Mouse (Mus musculus) myocyte (in vitro differentiated cells): Measurements from ENCODE around the gene Ryr2. TPM values are rescaled to one million over a fixed set of nuclear protein-coding genes. Genes with fewer than 3 reads are reported as not detected.

Experiments
- H3K27me3 ChIP-seq: one replicate; pipeline ENCODE4 v1.6.1; 2011; ENCODE audit not compliant: control insufficient read depth, insufficient read depth, insufficient read length
- H3K36me3 ChIP-seq: one replicate; pipeline ENCODE4 v1.6.1; 2011; ENCODE audit not compliant: control insufficient read depth, insufficient read depth
- H3K4me2 ChIP-seq: one replicate; pipeline ENCODE4 v1.6.1; 2011; ENCODE audit warnings: low read depth, control low read depth
- H3K4me3 ChIP-seq: one replicate; pipeline ENCODE4 v1.5.1; 2011; ENCODE audit warnings: mild to moderate bottlenecking, control low read depth, moderate library complexity
- H3K79me2 ChIP-seq: one replicate; pipeline ENCODE4 v1.6.1; 2011; ENCODE audit not compliant: control insufficient read depth, insufficient read depth
- H3ac ChIP-seq: one replicate; pipeline ENCODE4 v1.6.1; 2011; ENCODE audit not compliant: control insufficient read depth, insufficient read length
- CEBPB ChIP-seq: IDR thresholded peaks from 2 replicates; pipeline ENCODE4 v1.6.1; 2011; ENCODE audit warnings: mild to moderate bottlenecking, moderate library complexity; ENCODE audit not compliant: poor library complexity, insufficient read depth, severe bottlenecking
- E2F4 ChIP-seq: IDR thresholded peaks from one replicate; pipeline ENCODE4 v1.6.1; 2011; ENCODE audit warnings: mild to moderate bottlenecking, control low read depth, moderate library complexity; ENCODE audit not compliant: insufficient read depth
- MAX ChIP-seq: IDR thresholded peaks from one replicate; pipeline ENCODE4 v1.6.1; 2011; ENCODE audit warnings: low read depth, mild to moderate bottlenecking, control low read depth
- MYOD1 ChIP-seq, 3 experiments: IDR thresholded peaks; one replicate each; pipeline ENCODE4 v1.6.1; 2011; ENCODE audit warnings: control low read depth in 2 of 3, low read depth in 2 of 3, mild to moderate bottlenecking in 2 of 3, moderate library complexity in 1 of 3; ENCODE audit not compliant: insufficient read length in 2 of 3, control insufficient read depth in 1 of 3
- MYOG ChIP-seq, 3 experiments: IDR thresholded peaks; one replicate each; pipeline ENCODE4 v1.6.1; 2011; ENCODE audit warnings: control low read depth in 2 of 3, low read depth in 2 of 3, mild to moderate bottlenecking in 2 of 3; ENCODE audit not compliant: insufficient read length in 2 of 3, control insufficient read depth in 1 of 3, insufficient read depth in 1 of 3
- POLR2A ChIP-seq: IDR thresholded peaks from one replicate; pipeline ENCODE4 v1.6.1; 2011; ENCODE audit warnings: low read depth, mild to moderate bottlenecking, control low read depth, moderate library complexity; ENCODE audit not compliant: insufficient read length
- POLR2AphosphoS2 ChIP-seq: IDR thresholded peaks from one replicate; pipeline ENCODE4 v1.6.1; 2011; ENCODE audit warnings: low read depth, control low read depth; ENCODE audit not compliant: insufficient read length
- REST ChIP-seq: IDR thresholded peaks from one replicate; pipeline ENCODE4 v1.6.1; 2011; ENCODE audit warnings: mild to moderate bottlenecking, control low read depth, moderate library complexity; ENCODE audit not compliant: insufficient read depth, insufficient read length
- SRF ChIP-seq: IDR thresholded peaks from one replicate; pipeline ENCODE4 v1.6.1; 2011; ENCODE audit warnings: low read depth; ENCODE audit not compliant: control insufficient read depth, insufficient read length
- TCF12 ChIP-seq: IDR thresholded peaks from one replicate; pipeline ENCODE4 v1.6.1; 2011; ENCODE audit warnings: mild to moderate bottlenecking, control low read depth; ENCODE audit not compliant: poor library complexity, insufficient read depth, severe bottlenecking
- TCF3 ChIP-seq: IDR thresholded peaks from one replicate; pipeline ENCODE4 v1.6.1; 2011; ENCODE audit warnings: low read depth, control low read depth; ENCODE audit not compliant: insufficient read length
- USF1 ChIP-seq: IDR thresholded peaks from one replicate; pipeline ENCODE4 v1.6.1; 2011; ENCODE audit warnings: low read depth, mild to moderate bottlenecking, control low read depth, moderate library complexity
- polyA plus RNA-seq: library from polyadenylated mRNA; unstranded; fragments of >200 nt; fragmentation: generic; extraction: Trizol; gene quantifications from one replicate; pipeline ENCODE4 v1.2.1, GENCODE M21; 2012; ENCODE audit warnings: missing spikeins

The Ryr2 gene
- polyA plus RNA-seq, 1 experiment: not detected

DNA sequence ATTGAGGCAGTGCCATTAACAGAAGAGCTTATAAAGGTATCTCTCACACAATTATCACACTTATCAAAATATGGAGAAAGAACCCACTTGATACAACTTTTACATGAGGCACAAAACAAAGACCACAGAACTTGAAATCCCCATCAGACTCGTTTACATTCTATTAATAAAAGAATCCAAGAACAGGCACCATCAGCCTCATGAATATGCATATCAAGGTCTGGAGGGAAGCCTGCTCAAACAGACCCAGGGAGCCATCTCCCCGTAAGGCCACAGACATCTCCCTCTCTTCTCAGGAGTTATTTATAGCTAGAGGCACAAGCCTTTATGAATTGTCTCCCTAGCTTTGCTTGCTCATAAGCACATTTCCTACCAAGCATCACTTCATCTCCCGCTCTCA is 227.7 kb downstream of the Ryr2 start:
- Histone ChIP-seq H3K79me2 (no peaks in the 10 kb centered on the region), H3K4me2 (no peak overlapping the region), H3K4me3 (no peak overlapping the region), H3K36me3 (no peaks in the 10 kb centered on the region), H3ac (no peak overlapping the region), H3K27me3 (no peaks in the 10 kb centered on the region)
- TF ChIP-seq MAX (no peak), POLR2AphosphoS2 (no peak), POLR2A (no peak), USF1 (no peak), SRF (no peak), E2F4 (no peak), TCF12 (no peak), REST (no peak), MYOG (IDR thresholded peaks at IDR 0.05; ENCODE audit: control insufficient read depth in 1 of 3, insufficient read depth in 1 of 3, insufficient read length in 2 of 3, low read depth in 2 of 3) (no peak), TCF3 (no peak), MYOD1 (IDR thresholded peaks at IDR 0.05; ENCODE audit: control insufficient read depth in 1 of 3, insufficient read length in 2 of 3, low read depth in 2 of 3) (no peak), CEBPB (no peak)

DNA sequence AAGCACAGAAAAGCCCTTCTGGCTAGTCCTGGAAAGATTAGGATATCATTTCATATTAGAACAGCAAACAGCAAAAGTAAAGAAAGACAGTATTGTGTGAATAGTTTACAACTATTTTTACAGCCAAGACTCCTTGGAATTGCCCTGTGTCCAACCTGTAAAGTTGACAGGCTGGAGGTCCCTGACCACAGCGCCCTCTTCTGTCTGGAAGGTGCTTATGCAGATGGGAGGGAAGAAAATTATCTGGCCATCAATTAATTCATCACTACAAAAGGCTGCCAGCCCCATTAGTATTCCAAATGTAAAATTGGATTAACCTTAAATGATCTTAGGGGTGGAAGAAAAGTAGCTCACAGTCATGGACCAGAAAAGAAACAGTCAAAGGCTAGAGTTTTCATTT is 231.9 kb downstream of the Ryr2 start:
- Histone ChIP-seq H3K4me3 (no peak overlapping the region), H3K79me2 (no peaks in the 10 kb centered on the region), H3K36me3 (no peaks in the 10 kb centered on the region), H3K4me2 (no peak overlapping the region), H3K27me3 (no peaks in the 10 kb centered on the region), H3ac (no peak overlapping the region)
- TF ChIP-seq E2F4 (no peak), REST (no peak), TCF3 (no peak), MYOD1 (IDR thresholded peaks at IDR 0.05; ENCODE audit: control insufficient read depth in 1 of 3, insufficient read length in 2 of 3, low read depth in 2 of 3) (no peak), TCF12 (no peak), POLR2AphosphoS2 (no peak)

DNA sequence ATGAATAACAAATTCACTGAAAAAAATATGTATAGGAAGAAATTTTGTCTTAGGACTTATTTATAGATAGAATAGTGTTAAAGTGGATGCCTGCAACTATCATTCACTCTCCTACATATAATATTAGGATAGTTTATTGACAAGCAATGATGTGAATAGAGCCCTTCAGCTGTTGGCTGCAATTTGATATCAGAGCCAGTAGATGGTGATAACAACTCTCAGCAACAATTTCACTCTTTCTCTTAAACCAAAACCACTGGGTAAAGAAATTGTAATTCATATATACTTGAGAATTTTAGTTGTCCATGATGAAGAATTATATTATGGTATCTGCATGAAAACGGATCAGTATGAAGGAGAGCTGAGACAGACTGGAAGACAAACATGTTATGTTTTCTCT is 236.8 kb downstream of the Ryr2 start:
- Histone ChIP-seq H3K4me3 (no peak overlapping the region), H3K27me3 (no peaks in the 10 kb centered on the region), H3K36me3 (no peaks in the 10 kb centered on the region), H3ac (no peak overlapping the region), H3K4me2 (no peak overlapping the region), H3K79me2 (no peaks in the 10 kb centered on the region)
- no peak for TF ChIP-seq SRF

DNA sequence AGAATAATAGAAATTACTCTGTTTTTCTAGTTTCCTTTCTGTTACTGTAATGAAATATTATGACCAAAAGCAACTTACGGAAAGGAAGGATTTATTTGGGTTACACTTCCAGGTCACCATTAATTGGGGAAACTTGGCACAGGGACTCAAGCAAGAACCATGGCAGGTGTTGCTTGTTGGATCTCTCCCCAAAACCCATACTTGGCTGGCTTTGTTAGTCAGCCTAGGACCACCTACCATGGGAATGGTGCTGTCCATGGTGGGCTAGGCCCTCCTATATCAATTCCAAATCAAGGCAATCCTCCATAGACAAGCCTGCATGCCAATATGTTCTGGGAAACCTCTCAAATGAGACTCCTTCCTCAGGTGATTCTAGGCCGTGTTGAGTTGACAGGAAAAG is 237.3 kb downstream of the Ryr2 start:
- Histone ChIP-seq H3K79me2 (no peaks in the 10 kb centered on the region), H3K36me3 (no peaks in the 10 kb centered on the region), H3K27me3 (no peaks in the 10 kb centered on the region), H3K4me2 (no peak overlapping the region), H3K4me3 (no peak overlapping the region), H3ac (no peak overlapping the region)
- TF ChIP-seq POLR2AphosphoS2 (no peak), E2F4 (no peak), POLR2A (no peak), CEBPB (no peak), USF1 (no peak), TCF12 (no peak), MYOG (IDR thresholded peaks at IDR 0.05; ENCODE audit: control insufficient read depth in 1 of 3, insufficient read depth in 1 of 3, insufficient read length in 2 of 3, low read depth in 2 of 3) (no peak), MYOD1 (IDR thresholded peaks at IDR 0.05; ENCODE audit: control insufficient read depth in 1 of 3, insufficient read length in 2 of 3, low read depth in 2 of 3) (no peak), TCF3 (no peak), REST (no peak), SRF (no peak), MAX (no peak)

DNA sequence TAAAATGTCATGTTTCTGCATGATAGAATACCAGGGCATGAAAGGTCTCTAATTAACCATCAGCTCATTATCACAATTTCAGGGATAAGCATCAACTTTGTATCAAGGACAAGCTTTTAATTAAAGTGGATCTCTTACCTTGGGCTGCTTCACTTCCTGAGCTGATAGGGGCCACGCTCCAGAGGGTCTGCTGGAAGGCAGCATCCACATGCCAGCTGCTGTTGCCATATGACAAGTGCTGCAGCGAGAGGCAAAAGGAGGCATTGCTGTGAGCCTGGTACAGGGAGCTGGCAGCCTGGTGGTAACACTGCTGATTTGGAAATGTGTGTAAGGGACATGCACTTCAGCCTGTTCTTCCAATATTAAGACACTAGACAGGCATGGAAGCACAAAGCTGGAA is 237.8 kb downstream of the Ryr2 start:
- no peaks in the 10 kb centered on the region for H3K27me3 ChIP-seq
- no peaks in the 10 kb centered on the region for H3K36me3 ChIP-seq

More for the DNA sequence above, 237.8 kb downstream of the Ryr2 start:
- no peak overlapping the region for H3K4me3 ChIP-seq
- TF ChIP-seq REST: no peak
- TF ChIP-seq CEBPB: no peak
- TF ChIP-seq MAX: no peak
- no peak for TF ChIP-seq USF1
- TF ChIP-seq TCF12: no peak
- no peak for TF ChIP-seq POLR2AphosphoS2
- no peak for TF ChIP-seq E2F4
- no peak for TF ChIP-seq MYOG (IDR thresholded peaks at IDR 0.05; ENCODE audit: control insufficient read depth in 1 of 3, insufficient read depth in 1 of 3, insufficient read length in 2 of 3, low read depth in 2 of 3)
- TF ChIP-seq POLR2A: no peak
- TF ChIP-seq SRF: no peak
- TF ChIP-seq TCF3: no peak
- no peak for TF ChIP-seq MYOD1 (IDR thresholded peaks at IDR 0.05; ENCODE audit: control insufficient read depth in 1 of 3, insufficient read length in 2 of 3, low read depth in 2 of 3)
- H3K4me2 ChIP-seq: no peak overlapping the region
- H3ac ChIP-seq: no peak overlapping the region
- no peaks in the 10 kb centered on the region for H3K79me2 ChIP-seq
